Mouse (Mus musculus): ENCODE measurements around the gene Col6a5.

The Col6a5 gene

DNA sequence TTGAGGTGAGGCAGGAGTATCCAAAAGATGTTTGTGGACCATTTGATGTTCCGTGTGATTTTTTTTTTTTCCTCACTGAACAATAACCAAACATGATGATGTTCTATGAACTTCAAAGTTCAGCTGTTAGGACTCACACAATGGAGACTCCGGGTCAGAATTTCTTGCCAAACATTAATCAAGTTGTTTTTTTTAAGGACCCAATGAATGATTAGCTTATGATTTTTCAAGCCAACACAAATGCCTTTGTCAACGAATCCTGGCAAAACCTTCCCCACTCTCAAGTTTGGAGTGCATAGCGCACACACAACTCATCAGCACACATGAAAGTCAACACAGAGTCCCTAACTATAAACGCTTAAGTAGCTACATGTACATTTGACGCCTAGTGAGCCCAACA lies 139.7 kb downstream of the Col6a5 start:
- no peak for DNase-seq (ENCODE audit: low read depth)

DNA sequence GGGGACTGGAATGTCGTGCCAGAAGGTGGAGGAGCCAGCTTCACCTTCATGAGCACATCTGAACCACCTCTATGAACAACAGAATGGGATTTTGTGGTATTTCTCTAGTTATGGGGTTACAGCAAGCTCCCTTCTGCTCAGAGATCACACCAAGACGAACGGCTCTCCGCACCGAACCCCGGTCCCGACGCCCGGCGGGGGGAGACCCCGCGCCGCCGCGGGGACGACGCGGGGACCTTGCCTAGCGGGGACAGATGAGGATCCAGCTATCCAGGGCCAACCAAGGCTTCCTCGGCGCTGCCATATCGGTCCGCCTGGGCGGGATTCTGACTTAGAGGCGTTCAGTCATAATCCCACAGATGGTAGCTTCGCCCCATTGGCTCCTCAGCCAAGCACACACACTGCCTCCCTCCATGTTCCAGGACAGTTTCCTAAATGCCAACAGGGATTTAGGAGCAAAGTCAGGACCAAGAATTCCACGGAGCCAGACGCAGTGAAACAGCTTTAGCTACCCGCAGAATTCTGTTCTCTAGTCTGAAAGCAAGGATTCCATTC lies 141.2 kb downstream of the Col6a5 start:
- DNase-seq (ENCODE audit: low read depth) = no peak

- no peak for DNase-seq (ENCODE audit: low read depth)
Observed at GRCm38 (mm10) chr9:105814436-105814835, 146.0 kb downstream of the Col6a5 start.

DNA sequence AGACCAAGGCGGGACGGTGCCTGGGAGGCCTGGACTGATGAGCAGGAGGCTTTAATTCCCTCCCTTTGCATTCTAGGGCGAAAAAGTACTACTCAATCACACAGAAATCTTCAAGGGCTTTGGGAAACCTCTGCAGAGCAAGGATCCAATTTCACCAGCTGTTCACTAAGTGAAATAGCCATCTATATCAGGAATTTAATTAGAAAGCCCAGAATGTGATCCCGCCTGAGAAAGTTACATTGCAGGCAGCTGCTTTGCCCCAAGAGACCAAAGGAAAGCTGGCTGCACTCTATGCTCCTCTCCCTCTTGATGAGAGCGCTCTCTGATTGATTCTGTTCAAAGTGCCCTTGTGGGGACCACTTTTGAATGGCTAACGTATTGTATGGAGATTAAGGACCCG lies 149.0 kb downstream of the Col6a5 start:
- no peak for DNase-seq (ENCODE audit: low read depth)

- no peak for DNase-seq (ENCODE audit: low read depth)
Observed at GRCm38 (mm10) chr9:105808920-105809505, 151.4 kb downstream of the Col6a5 start.
